8 mouse cellular contexts compared by ENCODE assay signal in the genomic region with DNA sequence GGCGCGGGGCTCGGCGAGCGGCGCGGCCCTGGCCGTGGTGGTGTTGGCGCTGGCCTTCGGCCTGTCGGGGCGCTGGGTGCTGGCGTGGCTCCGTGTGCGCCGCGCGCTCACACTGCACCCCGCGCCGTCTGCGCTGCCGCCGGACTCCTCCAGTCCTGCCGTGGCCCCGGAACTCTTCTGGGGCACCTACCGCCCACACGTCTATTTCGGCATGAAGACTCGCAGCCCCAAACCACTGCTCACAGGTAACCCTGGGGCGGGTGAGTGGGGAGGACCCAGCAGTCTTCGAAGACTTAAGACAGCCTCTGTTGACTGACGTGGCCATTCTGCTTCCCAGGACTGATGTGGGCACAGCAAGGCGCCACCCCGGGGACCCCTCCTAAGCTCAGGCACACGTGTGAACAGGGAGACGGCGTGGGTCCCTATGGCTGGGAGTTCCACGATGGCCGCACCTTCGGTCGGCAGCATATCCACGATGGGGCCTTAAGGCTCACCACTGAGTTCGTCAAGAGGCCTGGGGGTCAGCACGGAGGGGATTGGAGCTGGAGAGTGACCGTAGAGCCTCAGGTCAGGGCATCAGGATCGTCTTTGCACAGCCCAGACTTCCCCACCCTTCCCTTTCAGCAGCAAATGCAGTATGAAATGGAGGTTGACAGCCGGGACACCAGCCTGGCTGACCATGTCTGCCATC. TPM values are rescaled to one million over a fixed set of nuclear protein-coding genes. Genes with fewer than 3 reads are reported as not detected.
DNase-seq lines count a peak whose midpoint lies in the region; ATAC-seq and TF ChIP-seq lines count a peak whose summit lies in the region.

No protein-coding gene starts in this region.

- TF ChIP-seq EP300 in lung, postnatal 0 days (IDR thresholded peaks at IDR 0.05), result no peak

- H3K4me2 ChIP-seq in lung, postnatal 0 days (replicated peaks; ENCODE audit: low read depth, low read length), result peak overlapping the region; percentile 93
- H3K4me2 ChIP-seq in hindbrain, embryonic 15.5 days, result peak overlapping the region; percentile 95
- peak overlapping the region; percentile 88 for H3K4me2 ChIP-seq in midbrain, embryonic 13.5 days (replicated peaks)

- peak overlapping the region; percentile 88 for H3K27ac ChIP-seq in lung, postnatal 0 days (ENCODE audit: low read length)
- peak overlapping the region; percentile 81 for H3K27ac ChIP-seq in hindbrain, embryonic 15.5 days (replicated peaks)
- peak overlapping the region; percentile 84 for H3K27ac ChIP-seq in midbrain, embryonic 13.5 days

- H3K4me1 ChIP-seq in lung, postnatal 0 days (ENCODE audit: insufficient read depth, low read depth, low read length), result peaks cover 10% of the 10 kb centered on the region
- peaks cover 48% of the 10 kb centered on the region for H3K4me1 ChIP-seq in hindbrain, embryonic 15.5 days (replicated peaks)
- H3K4me1 ChIP-seq in midbrain, embryonic 13.5 days (replicated peaks), result peaks cover 58% of the 10 kb centered on the region

- peak overlapping the region; percentile 55 for H3K9ac ChIP-seq in lung, postnatal 0 days (replicated peaks; ENCODE audit: low read depth)
- peak overlapping the region; percentile 86 for H3K9ac ChIP-seq in hindbrain, embryonic 15.5 days
- peak overlapping the region; percentile 93 for H3K9ac ChIP-seq in midbrain, embryonic 13.5 days (replicated peaks)

- under 1% methylated on average over 41 of the region's 48 CpGs for WGBS in lung, postnatal 0 days
- WGBS in hindbrain, embryonic 15.5 days, result 2% methylated on average over 37 of the region's 48 CpGs
- WGBS in midbrain, embryonic 13.5 days, result 1% methylated on average over 37 of the region's 48 CpGs

- peak overlapping the region; percentile 67 for H3K4me3 ChIP-seq in lung, postnatal 0 days (ENCODE audit: low read depth, low read length)
- H3K4me3 ChIP-seq in hindbrain, embryonic 15.5 days, result peak overlapping the region; percentile 70
- peak overlapping the region; percentile 88 for H3K4me3 ChIP-seq in midbrain, embryonic 13.5 days (replicated peaks)

- peak; percentile 6; the same call in 1 of the 2 replicates for ATAC-seq in cerebellum, adult (ENCODE audit: insufficient number of reproducible peaks, low FRiP score, low TSS enrichment)
- ATAC-seq in lung, postnatal 0 days, result peak; percentile 6; the same call in 1 of the 2 replicates
- ATAC-seq in hindbrain, embryonic 15.5 days (ENCODE audit: low FRiP score, low read depth), result peak; percentile 63
- peak; percentile 44 for ATAC-seq in midbrain, embryonic 13.5 days

- H3K9me3 ChIP-seq in lung, postnatal 0 days (ENCODE audit: low read length), result no peaks in the 10 kb centered on the region
- H3K9me3 ChIP-seq in hindbrain, embryonic 15.5 days, result no peaks in the 10 kb centered on the region
- H3K9me3 ChIP-seq in midbrain, embryonic 13.5 days, result no peaks in the 10 kb centered on the region

- TF ChIP-seq CTCF in lung, postnatal 0 days (IDR thresholded peaks at IDR 0.05), result no peak

- DNase-seq in cerebellum, postnatal 25 days, result no peak
- no peak for DNase-seq in lung, postnatal 0 days (ENCODE audit: low spot score)
- no peak for DNase-seq in lung, postnatal 14 days
- no peak for DNase-seq in frontal cortex, adult 2 months (ENCODE audit: extremely low spot score in 1 of 2, low spot score in 1 of 2)
- DNase-seq in gastrocnemius, postnatal 14 days, result no peak

- no peaks in the 10 kb centered on the region for H3K36me3 ChIP-seq in lung, postnatal 0 days (ENCODE audit: insufficient read depth, low read length)
- H3K36me3 ChIP-seq in hindbrain, embryonic 15.5 days, result peaks cover 22% of the 10 kb centered on the region
- H3K36me3 ChIP-seq in midbrain, embryonic 13.5 days, result peaks cover 36% of the 10 kb centered on the region

- no peaks in the 10 kb centered on the region for H3K27me3 ChIP-seq in lung, postnatal 0 days (replicated peaks; ENCODE audit: insufficient read depth, low read length)
- H3K27me3 ChIP-seq in hindbrain, embryonic 15.5 days, result no peaks in the 10 kb centered on the region
- H3K27me3 ChIP-seq in midbrain, embryonic 13.5 days, result no peaks in the 10 kb centered on the region

- intact Hi-C loops in gastrocnemius, postnatal 14 days (cut with DNase I; ENCODE audit: low total_unique reads), result loop anchor here (5.0 kb wide), 1 partner anchor 46 kb away; no protein-coding TSS in a partner anchor

RNA-seq across cellular contexts. Expression of a gene that starts 0.5 kb away (rescaled TPM):
- polyA plus RNA-seq in lung, postnatal 0 days (2015; fragmentation: Nextera tagmentation; extraction: Ambion mirVana), result 21.6 and 23.5 TPM in 2 replicates
- 22.8 and 27.2 TPM in 2 replicates for polyA plus RNA-seq in hindbrain, embryonic 15.5 days (2015; fragmentation: Nextera tagmentation; extraction: Ambion mirVana)
- polyA plus RNA-seq in midbrain, embryonic 13.5 days (2015; fragmentation: Nextera tagmentation; extraction: Ambion mirVana), result 16.0 and 26.9 TPM in 2 replicates
- 30.6 and 31.6 TPM in 2 replicates for polyA plus RNA-seq in frontal cortex, adult 2 months (2012; rRNA removed)
- total RNA-seq in gastrocnemius, postnatal 14 days (2021), result 1 to 10 TPM; 6.8 to 8.8 TPM

RNA-seq across cellular contexts. Expression of a gene that starts 5.5 kb away (rescaled TPM):
- 57.9 and 62.4 TPM in 2 replicates for polyA plus RNA-seq in lung, postnatal 0 days (2015; fragmentation: Nextera tagmentation; extraction: Ambion mirVana)
- 155 and 161 TPM in 2 replicates for polyA plus RNA-seq in hindbrain, embryonic 15.5 days (2015; fragmentation: Nextera tagmentation; extraction: Ambion mirVana)
- 228 and 253 TPM in 2 replicates for polyA plus RNA-seq in midbrain, embryonic 13.5 days (2015; fragmentation: Nextera tagmentation; extraction: Ambion mirVana)
- polyA plus RNA-seq in frontal cortex, adult 2 months (2012; rRNA removed), result 95.9 and 107 TPM in 2 replicates
- total RNA-seq in gastrocnemius, postnatal 14 days (2021), result 10 to 100 TPM; 48.2 to 50.5 TPM

RNA-seq across cellular contexts. Expression of a gene that starts 7.0 kb away (rescaled TPM):
- 127 and 128 TPM in 2 replicates for polyA plus RNA-seq in lung, postnatal 0 days (2015; fragmentation: Nextera tagmentation; extraction: Ambion mirVana)
- 113 and 124 TPM in 2 replicates for polyA plus RNA-seq in hindbrain, embryonic 15.5 days (2015; fragmentation: Nextera tagmentation; extraction: Ambion mirVana)
- 137 and 146 TPM in 2 replicates for polyA plus RNA-seq in midbrain, embryonic 13.5 days (2015; fragmentation: Nextera tagmentation; extraction: Ambion mirVana)
- polyA plus RNA-seq in frontal cortex, adult 2 months (2012; rRNA removed), result 96.4 and 109 TPM in 2 replicates
- total RNA-seq in gastrocnemius, postnatal 14 days (2021), result 100 to 1,000 TPM; 100 to 117 TPM

RNA-seq across cellular contexts. Expression of a gene that starts 9.4 kb away (rescaled TPM):
- polyA plus RNA-seq in lung, postnatal 0 days (2015; fragmentation: Nextera tagmentation; extraction: Ambion mirVana), result 14.5 and 18.1 TPM in 2 replicates
- polyA plus RNA-seq in hindbrain, embryonic 15.5 days (2015; fragmentation: Nextera tagmentation; extraction: Ambion mirVana), result 13.8 and 16.3 TPM in 2 replicates
- polyA plus RNA-seq in midbrain, embryonic 13.5 days (2015; fragmentation: Nextera tagmentation; extraction: Ambion mirVana), result 12.1 and 14.9 TPM in 2 replicates
- polyA plus RNA-seq in frontal cortex, adult 2 months (2012; rRNA removed), result 24.6 and 31.4 TPM in 2 replicates
- 10 to 100 TPM; 14.5 to 15.2 TPM for total RNA-seq in gastrocnemius, postnatal 14 days (2021)

RNA-seq across cellular contexts. Expression of a gene that starts 14.4 kb away (rescaled TPM):
- polyA plus RNA-seq in lung, postnatal 0 days (2015; fragmentation: Nextera tagmentation; extraction: Ambion mirVana), result 1.9 TPM in 2 replicates
- polyA plus RNA-seq in hindbrain, embryonic 15.5 days (2015; fragmentation: Nextera tagmentation; extraction: Ambion mirVana), result 5.5 and 6.0 TPM in 2 replicates
- 3.7 and 5.0 TPM in 2 replicates for polyA plus RNA-seq in midbrain, embryonic 13.5 days (2015; fragmentation: Nextera tagmentation; extraction: Ambion mirVana)
- polyA plus RNA-seq in frontal cortex, adult 2 months (2012; rRNA removed), result 8.5 and 11.2 TPM in 2 replicates
- under 1 TPM; 0.88 to 1.00 TPM for total RNA-seq in gastrocnemius, postnatal 14 days (2021)

Comparison
In these comparisons a context has a peak if more than half of its experiments do, and no peak if none do; other contexts are left out.
1. ATAC-seq: peak in every context shown above with its lines; median percentile 63 in hindbrain, embryonic 15.5 days; 44 in midbrain, embryonic 13.5 days; 6 in cerebellum, adult; 6 in lung, postnatal 0 days.